Mouse (Mus musculus) erythroblast, adult 5-6 weeks (primary cell): ENCODE measurements around the gene Fzr1. TPM values are rescaled to one million over a fixed set of nuclear protein-coding genes. Genes with fewer than 3 reads are reported as not detected.

Experiments used
- ATAC-seq: replicated peaks from 2 replicates; pipeline ENCODE4 v1.8.0; 2016; ENCODE audit warnings: moderate number of reproducible peaks, mild to moderate bottlenecking, moderate TSS enrichment, inconsistent platforms; ENCODE audit not compliant: poor library complexity, low FRiP score, severe bottlenecking
- total RNA-seq, 2 experiments: library from RNA; stranded (forward) in 1 of 2; stranded (reverse) in 1 of 2; fragments of 150-400 nt in 1 of 2; fragments of 200-764, 138-1000 nt in 1 of 2; gene quantifications; 2 replicates each; pipeline versions ENCODE4 v1.2.3 to v1.2.4; 2015 to 2017; ENCODE audit warnings: low replicate concordance in 2 of 2

Gene Fzr1
- total RNA-seq, 2 experiments from 2014 or later, result 286 to 486 TPM

DNA sequence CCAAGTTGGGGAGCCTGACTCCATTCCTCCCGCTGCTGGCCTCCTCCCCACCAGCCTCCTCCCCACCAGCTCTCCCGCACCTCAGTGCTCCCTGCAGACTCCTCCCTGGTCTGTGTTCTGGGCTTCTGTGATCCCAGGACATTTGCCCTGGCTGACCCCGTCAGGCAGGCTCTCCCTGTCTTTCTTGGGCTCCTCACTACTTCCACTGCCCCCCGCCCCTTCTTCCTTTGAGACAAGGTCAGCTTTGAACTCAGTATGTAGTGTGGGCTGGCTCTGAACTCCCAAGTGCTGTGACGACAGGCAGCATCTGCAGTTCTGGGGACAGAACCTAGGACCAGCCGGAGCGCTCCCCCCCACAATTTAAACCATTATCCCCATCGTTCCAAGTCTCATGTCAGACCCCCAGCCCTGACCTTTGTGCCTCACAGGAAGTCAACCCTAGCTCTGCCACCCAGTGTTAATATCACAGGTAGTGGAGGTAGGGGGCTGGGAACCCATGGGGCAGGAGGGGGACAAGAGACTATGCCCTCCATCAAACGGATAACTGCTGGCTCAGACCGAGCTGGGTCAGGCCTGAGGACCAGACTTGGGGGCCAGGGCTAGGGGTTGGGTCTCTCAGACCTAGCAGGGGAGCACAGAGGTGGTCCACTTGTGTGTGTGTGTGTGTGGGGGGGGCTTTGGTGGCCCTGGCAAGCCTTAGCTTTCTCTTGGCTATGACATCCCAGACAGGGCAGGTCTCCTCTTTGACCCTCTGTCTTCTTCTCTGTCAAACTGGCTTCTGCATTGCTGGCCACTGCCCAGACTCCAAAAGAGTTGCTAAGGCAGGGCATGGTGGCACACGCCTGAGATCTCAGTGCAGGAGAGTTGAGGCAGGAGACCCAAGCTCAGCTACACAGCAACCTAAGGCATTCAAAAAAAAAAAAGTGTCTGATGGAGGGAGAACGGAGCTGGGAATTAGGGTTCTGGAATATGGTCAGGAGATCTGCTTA, 39.2 kb upstream of the Fzr1 start:
- ATAC-seq, result no peak

GRCm38 (mm10) chr10:81416581-81417226, 38.4 kb upstream of the Fzr1 start:
- ATAC-seq, result 0 out of 2 replicates have a peak, but pooled peaks have one; percentile 12

DNA sequence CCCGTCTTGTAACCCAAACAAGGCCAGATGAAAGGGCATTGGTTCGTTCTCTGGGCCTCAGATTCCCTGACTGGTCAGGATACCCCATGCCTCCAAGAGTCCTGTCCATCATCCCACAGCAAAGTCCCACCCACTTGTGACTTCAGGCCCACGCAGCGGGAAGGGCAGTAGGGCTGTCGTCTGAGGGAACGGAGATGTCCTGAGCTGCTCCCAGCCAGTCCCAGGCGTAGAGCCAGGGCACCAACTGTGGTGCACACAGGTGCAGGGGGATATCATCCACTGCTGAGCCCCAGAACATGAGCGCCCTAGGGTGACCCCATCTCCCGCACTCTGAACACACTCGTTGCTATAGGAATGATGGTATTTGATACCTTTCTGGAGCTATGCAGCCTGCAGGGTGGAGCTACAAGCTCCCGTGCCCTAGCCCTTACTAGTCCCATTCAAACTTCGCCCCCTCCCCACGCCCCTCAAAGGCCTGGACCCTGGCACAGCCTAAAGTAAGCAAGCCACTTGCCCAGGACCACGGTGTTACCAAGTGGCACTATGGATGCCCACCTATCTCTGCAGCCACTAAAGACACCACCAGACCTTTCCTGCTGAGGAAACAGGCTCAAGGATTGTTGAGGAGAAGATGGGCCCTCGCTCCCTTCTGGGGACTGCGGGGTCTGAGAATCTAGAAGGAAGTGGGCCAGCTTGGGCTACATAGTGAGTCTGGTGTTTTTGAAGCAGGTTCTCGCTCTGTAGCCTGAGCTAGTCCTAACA, 37.4 kb upstream of the Fzr1 start:
- ATAC-seq, result no peak

GRCm38 (mm10) chr10:81415146-81415545, 36.8 kb upstream of the Fzr1 start:
- ATAC-seq, result no peak

DNA sequence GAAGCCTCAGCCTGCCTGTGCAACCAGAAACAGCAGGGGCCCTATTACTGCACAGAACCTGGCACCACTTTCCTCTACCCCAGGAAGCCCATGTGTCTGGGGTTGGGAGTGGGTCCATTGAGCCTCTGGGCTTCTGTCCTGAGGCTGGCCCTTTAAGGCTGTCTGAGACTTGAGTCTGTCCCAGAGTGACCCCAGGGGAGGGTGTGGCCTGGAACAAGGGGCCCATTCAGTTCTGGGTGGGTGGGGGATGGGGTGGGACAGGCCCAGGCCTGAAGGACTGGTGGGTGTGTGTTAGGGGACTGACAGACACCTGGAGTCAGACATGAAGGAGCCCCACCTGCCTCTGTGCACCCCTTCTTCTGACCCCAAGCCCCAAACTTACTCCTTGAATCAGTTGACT, 36.4 kb upstream of the Fzr1 start:
- ATAC-seq, result no peak

DNA sequence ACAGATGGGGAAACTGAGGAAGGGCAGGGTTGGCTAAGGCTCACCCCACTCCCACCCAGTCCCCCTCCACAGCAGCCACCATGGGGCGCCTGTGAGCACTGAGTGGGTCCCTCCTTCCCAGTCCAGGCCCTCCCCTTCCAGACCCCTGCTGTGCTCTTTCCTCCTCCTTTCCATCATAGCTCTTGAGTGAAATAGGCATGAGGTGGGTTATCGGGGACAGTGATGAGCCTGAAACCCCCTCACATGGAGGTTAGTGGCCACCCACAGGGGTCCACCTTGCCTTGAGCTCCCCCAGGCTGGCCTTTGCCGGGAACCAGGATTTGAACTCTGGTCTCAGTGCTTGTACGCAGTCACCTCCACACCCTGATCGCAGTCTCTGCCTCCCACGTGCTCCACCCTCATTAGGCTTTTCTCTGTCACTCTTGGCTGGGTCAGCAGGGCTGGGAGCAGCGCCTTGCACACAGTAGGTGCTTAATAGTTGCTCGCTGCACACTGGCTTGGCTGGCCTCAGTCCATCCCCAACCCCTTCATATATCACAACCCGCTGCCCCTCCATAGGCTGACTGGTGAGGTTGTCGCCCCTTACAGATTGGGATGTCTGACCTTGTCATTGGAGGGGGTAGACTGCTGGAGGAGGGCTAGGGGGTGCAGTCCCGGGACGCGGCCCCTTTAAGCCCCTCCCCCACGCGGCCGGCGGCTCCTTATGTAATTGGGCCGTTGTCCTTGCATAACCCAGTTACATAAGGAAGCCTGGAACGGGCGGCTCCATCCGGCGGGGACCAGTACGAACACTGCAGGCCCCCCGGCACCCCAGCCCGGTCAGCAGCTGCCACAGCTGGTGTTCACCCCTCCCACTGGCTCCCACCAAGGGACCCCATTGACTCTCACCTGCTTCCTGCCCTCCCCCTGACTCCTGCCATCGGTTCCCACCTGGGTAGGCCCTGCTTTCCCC, 35.3 kb upstream of the Fzr1 start:
- no peak for ATAC-seq

DNA sequence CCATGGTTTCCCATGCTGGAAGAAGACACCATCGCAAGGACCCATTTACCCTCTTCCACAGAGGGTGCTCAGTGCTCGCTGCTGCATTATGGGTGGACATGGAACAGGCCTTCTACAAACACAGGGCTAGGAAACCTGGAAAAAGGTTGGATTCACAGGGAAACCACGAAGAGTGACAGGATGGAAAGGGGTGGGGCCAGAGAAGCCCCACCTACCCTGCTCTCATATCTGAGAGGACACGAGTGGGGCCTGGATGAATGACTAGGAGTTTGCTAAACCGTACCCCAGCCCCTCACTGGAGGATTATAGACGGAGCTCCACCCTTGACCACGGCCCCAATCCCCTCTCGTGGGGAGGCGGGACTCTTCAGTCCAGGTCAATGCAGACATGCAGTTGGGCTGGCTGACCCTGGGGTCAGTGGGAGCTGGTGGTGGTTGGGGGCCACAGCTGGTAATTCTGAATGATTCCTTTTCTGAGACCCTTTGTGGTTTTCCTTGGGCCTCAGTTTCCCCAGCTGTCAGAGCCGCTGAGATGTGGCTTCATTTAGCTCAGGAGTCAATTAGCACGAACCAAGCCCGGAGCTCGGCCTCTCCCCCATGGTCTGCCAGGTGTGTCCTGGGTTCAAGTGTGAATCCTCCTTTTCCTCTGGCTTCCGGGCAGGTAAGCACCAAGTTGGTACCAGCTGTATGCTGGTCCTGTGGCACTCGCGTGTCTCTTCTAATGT, 34.4 kb upstream of the Fzr1 start:
- no peak for ATAC-seq

GRCm38 (mm10) chr10:81411471-81412400, 33.4 kb upstream of the Fzr1 start:
- no peak for ATAC-seq

GRCm38 (mm10) chr10:81410981-81411380, 32.7 kb upstream of the Fzr1 start:
- ATAC-seq, result no peak

DNA sequence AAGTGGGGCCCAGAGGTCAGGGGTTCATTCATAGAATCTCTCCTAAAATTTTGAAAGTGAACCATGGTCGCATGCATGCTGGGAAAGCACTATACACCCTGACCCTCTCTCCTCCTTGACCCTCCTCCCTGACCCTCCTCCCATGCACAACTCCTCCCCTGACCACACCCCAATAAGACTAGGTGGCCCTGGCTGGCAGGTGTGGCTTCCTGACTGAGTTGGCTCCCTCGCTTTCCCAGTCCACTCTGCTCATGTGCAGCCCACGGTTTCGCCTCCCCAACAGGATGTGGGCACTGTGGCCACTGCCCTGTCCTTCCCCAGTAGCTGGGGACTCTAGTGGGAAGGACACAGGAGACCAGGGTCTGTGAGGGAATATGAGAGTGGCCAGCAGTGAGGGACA, 32.0 kb upstream of the Fzr1 start:
- no peak for ATAC-seq

GRCm38 (mm10) chr10:81409330-81409729, 31.0 kb upstream of the Fzr1 start:
- no peak for ATAC-seq

DNA sequence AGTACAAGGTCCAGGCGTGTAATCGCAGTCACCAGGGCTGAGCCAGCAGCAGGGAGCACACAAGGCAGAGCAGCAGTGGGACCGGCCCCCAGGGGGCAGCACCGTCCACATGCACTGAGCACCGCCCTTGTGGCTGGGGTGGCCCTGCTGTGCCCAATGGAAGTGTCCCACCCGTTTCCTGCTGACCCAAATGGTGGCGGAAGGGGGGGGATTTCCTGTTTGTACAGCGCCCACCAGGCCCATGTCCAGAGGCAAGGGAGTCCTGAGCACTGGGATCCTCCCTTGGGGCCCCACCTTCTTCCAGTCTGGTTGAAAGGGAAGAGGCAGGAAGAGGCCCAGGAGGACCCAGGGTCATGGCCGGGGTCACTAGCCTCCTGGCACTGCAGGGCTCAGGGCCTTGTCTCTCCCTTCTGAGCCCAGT, 30.6 kb upstream of the Fzr1 start:
- peak; percentile 59 for ATAC-seq

GRCm38 (mm10) chr10:81408424-81408729, 30.1 kb upstream of the Fzr1 start:
- ATAC-seq, result no peak

GRCm38 (mm10) chr10:81407539-81408423, 29.5 kb upstream of the Fzr1 start:
- peak; percentile 51 for ATAC-seq

GRCm38 (mm10) chr10:81406504-81407440, 28.5 kb upstream of the Fzr1 start:
- no peak for ATAC-seq
